In the genomic region with DNA sequence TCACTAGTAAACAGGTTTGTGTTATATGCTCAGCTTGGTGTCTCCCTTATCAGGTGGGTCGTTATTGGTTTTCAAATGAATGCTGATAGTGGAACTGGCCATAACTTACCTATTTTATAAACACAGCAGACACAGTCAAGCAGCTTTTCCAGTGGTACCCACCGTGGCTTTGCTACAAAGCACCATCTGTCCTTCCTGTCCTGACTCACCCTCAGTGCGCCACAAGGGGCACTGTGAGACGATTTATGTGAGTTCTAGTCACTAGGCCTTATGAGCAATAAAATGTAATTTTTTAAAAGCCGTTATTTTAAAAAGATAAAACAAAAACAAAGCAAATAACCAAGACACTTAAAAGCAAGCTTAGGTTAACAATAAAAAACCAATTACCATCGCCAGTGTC, we compare ENCODE assay signal across 10 mouse cellular contexts. TPM values are rescaled to one million over a fixed set of nuclear protein-coding genes. Genes with fewer than 3 reads are reported as not detected.
DNase-seq lines count a peak whose midpoint lies in the region; ATAC-seq and TF ChIP-seq lines count a peak whose summit lies in the region.
"Had no signal": no experiment of that assay in that cellular context is flagged by ENCODE, and none has a peak within 500 bp of the region (broad histone marks: within the 10 kb centered on the region; RNA-seq: fewer than 3 reads in every experiment).

No protein-coding gene starts in this region.

- 64% methylated on average over 6 of the region's 6 CpGs for WGBS in heart, postnatal 0 days
- WGBS in midbrain, embryonic 14.5 days, result 54% methylated on average over 6 of the region's 6 CpGs
- 56% methylated on average over 6 of the region's 6 CpGs for WGBS in midbrain, embryonic 10.5 days
- 63% methylated on average over 6 of the region's 6 CpGs for WGBS in forebrain, embryonic 12.5 days

- no peaks in the 10 kb centered on the region for H3K9me3 ChIP-seq in heart, postnatal 0 days (replicated peaks; ENCODE audit: control insufficient read depth, low read length)
- no peaks in the 10 kb centered on the region for H3K9me3 ChIP-seq in midbrain, embryonic 14.5 days (ENCODE audit: control insufficient read depth, low read length)
- no peaks in the 10 kb centered on the region for H3K9me3 ChIP-seq in midbrain, embryonic 10.5 days (replicated peaks)
- H3K9me3 ChIP-seq in forebrain, embryonic 12.5 days, result no peaks in the 10 kb centered on the region
- H3K9me3 ChIP-seq: forebrain, embryonic 10.5 days; neural tube, embryonic 13.5 days had no signal

- no peak for DNase-seq in heart, postnatal 0 days (ENCODE audit: low spot score)
- DNase-seq in heart, adult 9 months (ENCODE audit: low spot score in 2 of 2), result no peak
- DNase-seq in midbrain, embryonic 14.5 days, result peak; percentile 47
- DNase-seq in midbrain, embryonic 10.5 days (ENCODE audit: low spot score), result no peak
- DNase-seq in ZHBTc4 (ENCODE audit: low read depth, low spot score), result peak; percentile 37
- DNase-seq in splenic B cell, adult 2 months (ENCODE audit: low read depth, low spot score), result peak; percentile 33
- DNase-seq in gastrocnemius, postnatal 25 days, result no peak

- H3K27me3 ChIP-seq in heart, postnatal 0 days (ENCODE audit: control insufficient read depth, insufficient read depth, low read length), result no peaks in the 10 kb centered on the region
- no peaks in the 10 kb centered on the region for H3K27me3 ChIP-seq in midbrain, embryonic 14.5 days (ENCODE audit: control insufficient read depth, insufficient read depth, low read length)
- H3K27me3 ChIP-seq in midbrain, embryonic 10.5 days (ENCODE audit: low read depth, poor library complexity, severe bottlenecking), result peaks cover 4% of the 10 kb centered on the region; the same call in 1 of the 2 replicates
- H3K27me3 ChIP-seq in splenic B cell, adult 2 months (ENCODE audit: control insufficient read depth, insufficient read depth, low read length, poor library complexity, severe bottlenecking), result no peaks in the 10 kb centered on the region
- H3K27me3 ChIP-seq in forebrain, embryonic 12.5 days, result no peaks in the 10 kb centered on the region
- H3K27me3 ChIP-seq: neural tube, embryonic 13.5 days had no signal

- no peak for TF ChIP-seq EP300 in heart, postnatal 0 days (IDR thresholded peaks at IDR 0.05; ENCODE audit: low read depth)

- H3K4me3 ChIP-seq in heart, postnatal 0 days (ENCODE audit: low read depth, low read length), result no peak overlapping the region
- H3K4me3 ChIP-seq in midbrain, embryonic 14.5 days (replicated peaks; ENCODE audit: low read depth, low read length), result no peak overlapping the region
- H3K4me3 ChIP-seq in midbrain, embryonic 10.5 days, result no peak overlapping the region
- H3K4me3 ChIP-seq in forebrain, embryonic 12.5 days (replicated peaks), result no peak overlapping the region
- H3K4me3 ChIP-seq: forebrain, embryonic 10.5 days; neural tube, embryonic 13.5 days had no signal

- no peak overlapping the region for H3K27ac ChIP-seq in heart, postnatal 0 days (ENCODE audit: low read depth)
- no peak overlapping the region for H3K27ac ChIP-seq in midbrain, embryonic 14.5 days (replicated peaks; ENCODE audit: low read depth, low read length)
- no peak overlapping the region for H3K27ac ChIP-seq in midbrain, embryonic 10.5 days (replicated peaks)
- H3K27ac ChIP-seq in forebrain, embryonic 12.5 days, result no peak overlapping the region
- H3K27ac ChIP-seq: forebrain, embryonic 10.5 days; neural tube, embryonic 13.5 days had no signal

- H3K36me3 ChIP-seq in heart, postnatal 0 days (replicated peaks; ENCODE audit: control insufficient read depth, insufficient read depth, low read length), result peaks cover 18% of the 10 kb centered on the region
- no peaks in the 10 kb centered on the region for H3K36me3 ChIP-seq in midbrain, embryonic 14.5 days (ENCODE audit: control insufficient read depth, insufficient read depth, low read length)
- H3K36me3 ChIP-seq in midbrain, embryonic 10.5 days, result no peaks in the 10 kb centered on the region
- H3K36me3 ChIP-seq in splenic B cell, adult 2 months (ENCODE audit: control insufficient read depth, insufficient read depth, low read length, poor library complexity, severe bottlenecking), result no peaks in the 10 kb centered on the region
- no peaks in the 10 kb centered on the region for H3K36me3 ChIP-seq in forebrain, embryonic 12.5 days (replicated peaks)
- H3K36me3 ChIP-seq: forebrain, embryonic 10.5 days; neural tube, embryonic 13.5 days had no signal

- peaks cover 5% of the 10 kb centered on the region for H3K4me1 ChIP-seq in heart, postnatal 0 days (ENCODE audit: control insufficient read depth, insufficient read depth)
- no peaks in the 10 kb centered on the region for H3K4me1 ChIP-seq in midbrain, embryonic 14.5 days (ENCODE audit: control insufficient read depth, insufficient read depth, low read length)
- 0 out of 2 replicates have a peak, but pooled peaks cover 6% of the 10 kb centered on the region for H3K4me1 ChIP-seq in midbrain, embryonic 10.5 days
- peaks cover 4% of the 10 kb centered on the region; the same call in 1 of the 2 replicates for H3K4me1 ChIP-seq in forebrain, embryonic 12.5 days

- H3K9ac ChIP-seq in heart, postnatal 0 days (replicated peaks; ENCODE audit: low read depth, low read length), result no peak overlapping the region
- H3K9ac ChIP-seq in midbrain, embryonic 14.5 days (replicated peaks; ENCODE audit: low read length), result no peak overlapping the region
- no peak overlapping the region for H3K9ac ChIP-seq in forebrain, embryonic 12.5 days
- H3K9ac ChIP-seq: neural tube, embryonic 13.5 days had no signal

- TF ChIP-seq CTCF in heart, postnatal 0 days (IDR thresholded peaks at IDR 0.05; ENCODE audit: low read depth), result peak; percentile 31; the same call in 1 of the 2 replicates

- no peak overlapping the region for H3K4me2 ChIP-seq in heart, postnatal 0 days (ENCODE audit: low read depth, low read length)
- no peak overlapping the region for H3K4me2 ChIP-seq in midbrain, embryonic 14.5 days (ENCODE audit: low read length)
- H3K4me2 ChIP-seq in forebrain, embryonic 12.5 days, result no peak overlapping the region
- H3K4me2 ChIP-seq: neural tube, embryonic 13.5 days had no signal

- ATAC-seq in heart, postnatal 0 days (ENCODE audit: insufficient read depth, low read depth), result no peak
- no peak for ATAC-seq in midbrain, embryonic 14.5 days (ENCODE audit: low FRiP score, low TSS enrichment)
- ATAC-seq in forebrain, embryonic 12.5 days (ENCODE audit: low FRiP score), result no peak

RNA-seq across cellular contexts. Expression of a gene that starts 13.8 kb away (rescaled TPM):
- 7.9 and 15.1 TPM in 2 replicates for total RNA-seq in heart, postnatal 0 days (2014; rRNA removed; ENCODE audit: low replicate concordance)
- 11.3 and 12.2 TPM in 2 replicates for polyA plus RNA-seq in heart, postnatal 0 days (2015; fragmentation: Nextera tagmentation; extraction: Ambion mirVana)
- polyA plus RNA-seq in midbrain, embryonic 14.5 days (2014; fragmentation: Nextera tagmentation; extraction: Ambion mirVana), result 0.39 and 0.97 TPM in 2 replicates
- polyA plus RNA-seq in midbrain, embryonic 10.5 days (2016; fragmentation: Nextera tagmentation; extraction: Ambion mirVana), result 2.6 and 2.7 TPM in 2 replicates
- total RNA-seq in gastrocnemius, postnatal 25 days (2021), result 1 to 10 TPM; 1.3 to 3.4 TPM
- 3.7 and 4.3 TPM in 2 replicates for polyA plus RNA-seq in forebrain, embryonic 12.5 days (2016; fragmentation: Nextera tagmentation; extraction: Ambion mirVana)

RNA-seq across cellular contexts. Expression of a gene that starts 45.6 kb away (rescaled TPM):
- total RNA-seq in heart, postnatal 0 days (2014; rRNA removed; ENCODE audit: low replicate concordance), result 110 and 114 TPM in 2 replicates
- 45.7 and 51.9 TPM in 2 replicates for polyA plus RNA-seq in heart, postnatal 0 days (2015; fragmentation: Nextera tagmentation; extraction: Ambion mirVana)
- polyA plus RNA-seq in midbrain, embryonic 14.5 days (2014; fragmentation: Nextera tagmentation; extraction: Ambion mirVana), result 0.72 and 0.77 TPM in 2 replicates
- polyA plus RNA-seq in midbrain, embryonic 10.5 days (2016; fragmentation: Nextera tagmentation; extraction: Ambion mirVana), result 2.0 and 2.7 TPM in 2 replicates
- total RNA-seq in gastrocnemius, postnatal 25 days (2021), result 10 to 100 TPM; 10.2 to 13.3 TPM
- polyA plus RNA-seq in forebrain, embryonic 12.5 days (2016; fragmentation: Nextera tagmentation; extraction: Ambion mirVana), result 1.4 TPM in 2 replicates

Comparison
In these comparisons a context has a peak if more than half of its experiments do, and no peak if none do; other contexts are left out.
1. DNase-seq: peak in midbrain, embryonic 14.5 days (single experiment), ZHBTc4 (single experiment) and splenic B cell, adult 2 months (single experiment); none in heart, postnatal 0 days (single experiment), heart, adult 9 months (0 of 2), midbrain, embryonic 10.5 days (single experiment) and gastrocnemius, postnatal 25 days (single experiment).
2. RNA of a gene that starts 45.6 kb away (polyA plus RNA-seq): 45.7 to 51.9 TPM in heart, postnatal 0 days; 2.0 to 2.7 TPM in midbrain, embryonic 10.5 days, 1.4 TPM in forebrain, embryonic 12.5 days and 0.72 to 0.77 TPM in midbrain, embryonic 14.5 days; every median in the first group is over 10 times any median in the second.